24 mouse cellular contexts compared by ENCODE assay signal in genomic region chr11:89476047-89476446, GRCm38 (mm10).
A peak's percentile ranks its signal among the peaks of the same experiment; 100 is the strongest.
DNase-seq lines count a peak whose midpoint lies in the region; ATAC-seq and TF ChIP-seq lines count a peak whose summit lies in the region.
"Had no signal": no experiment of that assay in that cellular context is flagged by ENCODE, and none has a peak within 500 bp of the region (broad histone marks: within the 10 kb centered on the region; RNA-seq: fewer than 3 reads in every experiment).

No protein-coding gene starts in this region.

- no peak overlapping the region for H3K4me2 ChIP-seq in intestine, embryonic 16.5 days (ENCODE audit: low read depth, low read length)
- H3K4me2 ChIP-seq in intestine, postnatal 0 days (replicated peaks; ENCODE audit: low read depth): no peak overlapping the region
- H3K4me2 ChIP-seq in lung, embryonic 14.5 days: no peak overlapping the region
- H3K4me2 ChIP-seq in lung, embryonic 16.5 days (ENCODE audit: low read depth, low read length): no peak overlapping the region
- H3K4me2 ChIP-seq: embryonic facial prominence, embryonic 13.5 days; embryonic facial prominence, embryonic 15.5 days; forebrain, embryonic 12.5 days had no signal

- WGBS in intestine, embryonic 16.5 days: 56% methylated on average over 4 of the region's 4 CpGs
- WGBS in intestine, postnatal 0 days: 64% methylated on average over 4 of the region's 4 CpGs
- 35% methylated on average over 4 of the region's 4 CpGs for WGBS in lung, embryonic 14.5 days
- WGBS in lung, adult 2 months: 59% methylated on average over 4 of the region's 4 CpGs
- 38% methylated on average over 4 of the region's 4 CpGs for WGBS in lung, embryonic 16.5 days

- no peak overlapping the region for H3K4me3 ChIP-seq in intestine, embryonic 16.5 days (ENCODE audit: low read length)
- no peak overlapping the region for H3K4me3 ChIP-seq in intestine, postnatal 0 days (ENCODE audit: low read depth, low read length)
- no peak overlapping the region for H3K4me3 ChIP-seq in lung, embryonic 14.5 days (ENCODE audit: low read depth, low read length)
- no peak overlapping the region for H3K4me3 ChIP-seq in lung, adult 2 months (replicated peaks; ENCODE audit: extremely low read depth, low read depth, low read length)
- H3K4me3 ChIP-seq in lung, embryonic 16.5 days (ENCODE audit: low read length): no peak overlapping the region
- H3K4me3 ChIP-seq: embryonic facial prominence, embryonic 13.5 days; embryonic facial prominence, embryonic 15.5 days; erythroblast, embryonic 14.5 days; forebrain, embryonic 10.5 days; forebrain, embryonic 12.5 days had no signal

- TF ChIP-seq CTCF in intestine, postnatal 0 days (IDR thresholded peaks at IDR 0.05; ENCODE audit: low read depth): no peak
- TF ChIP-seq CTCF in lung, embryonic 14.5 days (IDR thresholded peaks at IDR 0.05; ENCODE audit: low read depth): no peak
- TF ChIP-seq CTCF in lung, adult 2 months (IDR thresholded peaks at IDR 0.05; ENCODE audit: insufficient read depth, low read length): no peak

- no peak overlapping the region for H3K9ac ChIP-seq in intestine, embryonic 16.5 days (ENCODE audit: low read depth, low read length)
- no peak overlapping the region for H3K9ac ChIP-seq in intestine, postnatal 0 days (ENCODE audit: low read depth, low read length)
- H3K9ac ChIP-seq in lung, embryonic 14.5 days: no peak overlapping the region
- no peak overlapping the region for H3K9ac ChIP-seq in lung, embryonic 16.5 days (ENCODE audit: low read length)
- H3K9ac ChIP-seq: embryonic facial prominence, embryonic 13.5 days; embryonic facial prominence, embryonic 15.5 days; forebrain, embryonic 12.5 days had no signal

- DNase-seq in lung, embryonic 14.5 days: peak; percentile 57
- no peak for DNase-seq in lung, adult 2 months
- DNase-seq in lung, postnatal 25 days (ENCODE audit: low spot score): no peak
- peak; percentile 3 for DNase-seq in yolk sac, embryonic 10.5 days (ENCODE audit: low spot score)
- DNase-seq in urinary bladder, adult 18-20 months (ENCODE audit: low spot score in 2 of 2): no peak
- DNase-seq: adrenal gland, adult 2 months; adrenal gland, postnatal 10 days; adrenal gland, postnatal 25 days; cerebellum, adult 11 months; cerebellum, adult 18-20 months; cerebellum, adult 8-10 months; cerebellum, adult 9-11 months; cerebellum, postnatal 14 days; cerebellum, postnatal 36 days; embryo, embryonic 11 days had no signal

- no peak for TF ChIP-seq POLR2A in lung, adult 2 months (IDR thresholded peaks at IDR 0.05; ENCODE audit: borderline replicate concordance, extremely low read depth, low read depth, low read length)

- H3K4me1 ChIP-seq in intestine, embryonic 16.5 days (ENCODE audit: control insufficient read depth, insufficient read depth, low read length): no peaks in the 10 kb centered on the region
- no peaks in the 10 kb centered on the region for H3K4me1 ChIP-seq in intestine, postnatal 0 days (replicated peaks; ENCODE audit: control insufficient read depth, insufficient read depth, low read length)
- H3K4me1 ChIP-seq in lung, embryonic 14.5 days (ENCODE audit: insufficient read depth): peaks cover 10% of the 10 kb centered on the region; the same call in 1 of the 2 replicates
- no peaks in the 10 kb centered on the region for H3K4me1 ChIP-seq in lung, adult 2 months (ENCODE audit: control insufficient read depth, insufficient read depth, low read length)
- peaks cover 12% of the 10 kb centered on the region for H3K4me1 ChIP-seq in lung, embryonic 16.5 days (replicated peaks; ENCODE audit: control insufficient read depth, insufficient read depth, low read length)
- H3K4me1 ChIP-seq: embryonic facial prominence, embryonic 15.5 days; forebrain, embryonic 12.5 days had no signal

- ATAC-seq in intestine, embryonic 16.5 days: no peak
- ATAC-seq in intestine, postnatal 0 days: no peak
- ATAC-seq in lung, embryonic 14.5 days (ENCODE audit: insufficient read depth): peak; percentile 60; the same call in 1 of the 2 replicates
- ATAC-seq in lung, embryonic 16.5 days (ENCODE audit: low read depth): peak; percentile 76; the same call in 1 of the 2 replicates
- ATAC-seq: forebrain, embryonic 14.5 days had no signal

- H3K27ac ChIP-seq in intestine, embryonic 16.5 days (ENCODE audit: low read length): 0 out of 2 replicates have a peak overlapping the region, but pooled peaks have one; percentile 18
- no peak overlapping the region for H3K27ac ChIP-seq in intestine, postnatal 0 days (ENCODE audit: low read depth, low read length)
- H3K27ac ChIP-seq in lung, embryonic 14.5 days (ENCODE audit: low read depth): no peak overlapping the region
- H3K27ac ChIP-seq in lung, embryonic 16.5 days (ENCODE audit: low read length): no peak overlapping the region; the same call in 1 of the 2 replicates
- H3K27ac ChIP-seq: embryonic facial prominence, embryonic 13.5 days; embryonic facial prominence, embryonic 15.5 days; forebrain, embryonic 10.5 days; forebrain, embryonic 12.5 days had no signal

- H3K9me3 ChIP-seq in intestine, embryonic 16.5 days (ENCODE audit: control insufficient read depth, low read length): no peaks in the 10 kb centered on the region
- no peaks in the 10 kb centered on the region for H3K9me3 ChIP-seq in intestine, postnatal 0 days (ENCODE audit: control insufficient read depth)
- no peaks in the 10 kb centered on the region for H3K9me3 ChIP-seq in lung, embryonic 14.5 days (ENCODE audit: low read depth, low read length)
- no peaks in the 10 kb centered on the region for H3K9me3 ChIP-seq in lung, embryonic 16.5 days (ENCODE audit: control insufficient read depth, low read length)
- H3K9me3 ChIP-seq: embryonic facial prominence, embryonic 13.5 days; embryonic facial prominence, embryonic 15.5 days; forebrain, embryonic 10.5 days; forebrain, embryonic 12.5 days had no signal

- no peaks in the 10 kb centered on the region for H3K27me3 ChIP-seq in intestine, embryonic 16.5 days (replicated peaks; ENCODE audit: control insufficient read depth, insufficient read depth, low read length)
- no peaks in the 10 kb centered on the region for H3K27me3 ChIP-seq in intestine, postnatal 0 days (replicated peaks; ENCODE audit: control insufficient read depth, insufficient read depth, low read length)
- no peaks in the 10 kb centered on the region for H3K27me3 ChIP-seq in lung, embryonic 14.5 days (ENCODE audit: insufficient read depth, low read length)
- no peaks in the 10 kb centered on the region for H3K27me3 ChIP-seq in lung, embryonic 16.5 days (ENCODE audit: control insufficient read depth, insufficient read depth, low read depth, low read length)
- H3K27me3 ChIP-seq: embryonic facial prominence, embryonic 13.5 days; embryonic facial prominence, embryonic 15.5 days; forebrain, embryonic 12.5 days had no signal

- no peaks in the 10 kb centered on the region for H3K36me3 ChIP-seq in intestine, embryonic 16.5 days (ENCODE audit: control insufficient read depth, insufficient read depth, low read length)
- no peaks in the 10 kb centered on the region for H3K36me3 ChIP-seq in intestine, postnatal 0 days (ENCODE audit: control insufficient read depth, insufficient read depth)
- no peaks in the 10 kb centered on the region for H3K36me3 ChIP-seq in lung, embryonic 14.5 days (ENCODE audit: insufficient read depth)
- no peaks in the 10 kb centered on the region for H3K36me3 ChIP-seq in lung, embryonic 16.5 days (ENCODE audit: control insufficient read depth, insufficient read depth, low read length)
- H3K36me3 ChIP-seq: embryonic facial prominence, embryonic 13.5 days; embryonic facial prominence, embryonic 15.5 days; forebrain, embryonic 10.5 days; forebrain, embryonic 12.5 days had no signal

Comparison
In these comparisons a context has a peak if more than half of its experiments do, and no peak if none do; other contexts are left out.
1. DNase-seq: peak in lung, embryonic 14.5 days (single experiment) and yolk sac, embryonic 10.5 days (single experiment); none in lung, adult 2 months (single experiment), lung, postnatal 25 days (single experiment) and urinary bladder, adult 18-20 months (0 of 2).
2. ATAC-seq: peak in lung, embryonic 14.5 days (single experiment) and lung, embryonic 16.5 days (single experiment); none in intestine, embryonic 16.5 days (single experiment) and intestine, postnatal 0 days (single experiment).